Mouse (Mus musculus) gastrocnemius, adult 8-10 months (tissue): Measurements from ENCODE around the gene Tmem201. TPM values are rescaled to one million over a fixed set of nuclear protein-coding genes. Genes with fewer than 3 reads are reported as not detected.

Source experiments
- DNase-seq, 2 experiments: peaks; one replicate each; pipeline ENCODE4 v3.0.0; 2022; ENCODE audit warnings: low spot score in 2 of 2
- total RNA-seq, 4 experiments: library from RNA; stranded (reverse); gene quantifications; 2 replicates each; pipeline ENCODE4 v1.2.4; 2022

The Tmem201 gene
- total RNA-seq, 4 experiments from 2014 or later = 41.7 to 44.1 (median 42.9) TPM

DNA sequence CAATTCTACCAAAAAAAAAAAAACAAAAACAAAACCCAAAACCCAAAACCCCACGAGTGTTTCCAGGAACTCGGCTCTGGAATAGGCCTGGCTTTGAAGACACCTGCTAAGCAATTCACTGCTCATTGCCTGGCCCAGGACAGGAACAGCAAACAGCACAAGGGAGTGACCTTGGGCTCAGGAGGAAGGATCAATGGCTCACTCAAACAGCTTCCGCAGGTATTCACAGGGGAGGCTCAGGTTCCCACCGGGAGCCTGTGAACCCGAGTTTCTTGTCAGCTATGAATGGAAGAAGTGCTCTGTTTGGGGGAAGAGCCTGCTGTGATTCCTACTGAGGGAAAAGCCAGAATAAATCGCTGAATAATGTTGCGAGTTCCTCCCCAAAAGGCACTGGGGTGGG is 54.0 kb downstream of the Tmem201 start:
- no peak for DNase-seq

DNA sequence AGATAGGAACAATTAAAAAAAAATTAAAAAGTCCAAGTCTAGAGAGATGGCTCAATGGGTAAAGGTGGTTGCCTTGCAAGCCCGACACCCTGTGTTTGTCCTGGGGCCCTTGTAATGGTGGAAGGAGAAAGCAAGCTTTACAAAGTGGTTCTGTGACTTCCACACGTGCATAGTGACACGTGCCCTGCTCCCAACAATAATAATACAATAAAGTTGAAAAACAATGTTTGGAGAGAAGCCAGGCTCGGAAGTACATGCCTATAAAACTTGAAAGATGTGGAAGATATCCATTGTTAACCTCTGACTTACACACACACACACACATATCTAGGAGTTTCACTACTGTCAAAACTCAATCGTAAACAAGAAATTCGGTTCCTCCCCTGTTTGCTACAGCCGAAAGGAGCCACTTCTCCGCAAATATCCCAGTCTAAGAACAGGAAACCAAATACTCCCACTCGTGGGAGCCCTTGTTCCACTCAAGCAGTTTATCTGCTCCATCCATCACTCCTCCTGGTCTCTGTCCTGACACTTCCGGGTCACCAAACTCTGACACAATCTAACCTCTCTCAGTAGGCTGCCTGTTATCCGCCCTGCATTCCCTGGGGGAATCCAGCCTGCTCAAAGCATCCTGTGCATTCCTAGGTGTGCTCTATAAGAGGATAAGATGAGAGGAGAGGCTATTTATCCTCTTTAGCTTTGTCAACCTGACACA is 58.6 kb downstream of the Tmem201 start:
- no peak for DNase-seq

- DNase-seq = no peak
Measured at GRCm38 (mm10) chr4:149678006-149678405, 59.8 kb downstream of the Tmem201 start.

GRCm38 (mm10) chr4:149675378-149676261 is 62.2 kb downstream of the Tmem201 start:
- DNase-seq = peak; percentile 68 to 74

- no peak for DNase-seq
Measured at GRCm38 (mm10) chr4:149674814-149675377, 62.9 kb downstream of the Tmem201 start.

- DNase-seq = no peak
Measured at GRCm38 (mm10) chr4:149672747-149673146, 65.1 kb downstream of the Tmem201 start.

DNA sequence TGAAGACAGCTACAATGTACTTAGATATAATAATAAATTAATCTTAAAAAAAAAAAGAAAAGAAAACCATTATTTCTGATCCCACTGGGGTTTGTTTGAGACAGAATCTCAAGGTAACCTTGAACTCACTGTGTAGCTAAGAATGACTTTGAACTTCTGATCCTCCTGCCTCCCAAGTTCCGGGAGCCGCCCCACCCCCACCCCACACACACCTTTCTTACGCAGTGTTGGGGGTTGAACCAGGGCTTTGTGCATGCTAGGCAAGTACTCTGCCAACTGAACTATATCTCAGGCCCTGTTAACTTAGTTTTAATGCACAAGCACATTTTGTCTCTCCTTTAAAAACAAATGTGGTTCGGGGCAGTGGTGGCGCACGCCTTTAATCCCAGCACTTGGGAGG is 66.7 kb downstream of the Tmem201 start:
- no peak for DNase-seq

DNA sequence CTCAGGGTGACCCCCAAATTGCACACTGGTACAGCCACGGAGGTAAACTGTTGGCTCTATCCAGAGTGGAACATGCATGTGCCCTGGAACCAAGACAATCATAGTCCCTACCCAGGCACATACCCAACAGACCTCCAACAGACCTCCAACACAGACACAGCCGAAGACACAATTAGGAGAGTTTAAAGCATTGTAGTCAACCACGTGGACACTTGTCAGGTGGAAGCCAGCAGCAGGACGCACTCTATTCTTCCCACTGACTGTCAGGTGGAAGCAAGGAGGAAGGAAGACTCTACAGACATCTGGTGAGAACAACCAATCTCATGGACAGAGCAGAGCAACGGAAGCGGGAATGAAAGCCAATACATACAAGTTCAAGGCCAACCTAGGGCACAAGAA is 72.2 kb downstream of the Tmem201 start:
- no peak for DNase-seq

Other genes starting within 250 kb of the Tmem201 start
- gene Ctnnbip1, start 219.8 kb downstream of the Tmem201 start, total RNA-seq = 10 to 100 TPM; 16.3 to 22.2 (median 18.8) TPM
- gene Clstn1, start 151.6 kb downstream of the Tmem201 start, total RNA-seq = 10 to 100 TPM; 17.1 to 25.6 (median 24.8) TPM
- gene Pik3cd, start 35.5 kb downstream of the Tmem201 start, total RNA-seq = 10 to 100 TPM in 1 of 4 experiments, 1 to 10 TPM in 3; 7.9 to 10.6 (median 8.6) TPM
- 10 to 100 TPM in 3 of 4 experiments, 1 to 10 TPM in 1; 7.7 to 14.5 (median 13.0) TPM for gene Slc25a33, start 36.2 kb upstream of the Tmem201 start, total RNA-seq
- 10 to 100 TPM in 1 of 4 experiments, 1 to 10 TPM in 3; 3.6 to 10.5 (median 4.7) TPM for gene Spsb1, start 217.0 kb upstream of the Tmem201 start, total RNA-seq